Mouse (Mus musculus): Measurements from ENCODE around the gene Aldh1a1. TPM values are rescaled to one million over a fixed set of nuclear protein-coding genes. Genes with fewer than 3 reads are reported as not detected.
"Not testable (repeated sequence)": the region's sequence is repeated elsewhere in the genome, so short reads cannot be mapped to it uniquely, and the experiment has no call there.

Aldh1a1 gene
- total RNA-seq (2021), result 10 to 100 TPM; 20.2 to 37.5 TPM
- long read RNA-seq, experiment 1, transcript Aldh1a1-206 (16 exons, 2,358 nt), result major isoform, 11 of 32 reads
- long read RNA-seq, experiment 1, partial matches to known transcripts, result 1 of 32 reads
- long read RNA-seq, experiment 1, other reads (novel, unspliced or antisense), result 18 of 32 reads
- long read RNA-seq, experiment 2, transcript Aldh1a1-206 (16 exons, 2,358 nt), result major isoform, 7 of 23 reads
- long read RNA-seq, experiment 2, partial matches to known transcripts, result 1 of 23 reads
- long read RNA-seq, experiment 2, other reads (novel, unspliced or antisense), result 11 of 23 reads

- DNase-seq, result peak; percentile 58 to 59
- intact Hi-C loops (cut with DNase I), result no loop called here
Observed at GRCm38 (mm10) chr19:20492491-20492890, at the start of gene Aldh1a1. Gene Aldh1a1, plus strand, starts transcription at chr19:20492715.

- intact Hi-C loops (cut with DNase I), result loop anchor here (10.0 kb wide), 1 partner anchor 317 kb away; no protein-coding TSS in a partner anchor
- no peak for DNase-seq
Observed at GRCm38 (mm10) chr19:20447807-20448206, 44.7 kb upstream of the Aldh1a1 start.

GRCm38 (mm10) chr19:20449546-20449945 lies 43.0 kb upstream of the Aldh1a1 start:
- intact Hi-C loops (cut with DNase I), result loop anchor here (10.0 kb wide), 1 partner anchor 315 kb away; no protein-coding TSS in a partner anchor
- DNase-seq, result peak in 1 of 2 experiments; percentile 37

GRCm38 (mm10) chr19:20451045-20451444 lies 41.5 kb upstream of the Aldh1a1 start:
- no peak for DNase-seq
- intact Hi-C loops (cut with DNase I), result loop anchor here (10.0 kb wide), 1 partner anchor 274 kb away; the partner anchor contains the start of gene Aldh1a7

- intact Hi-C loops (cut with DNase I), result no loop called here
- peak; percentile 55 to 62 for DNase-seq
Observed at GRCm38 (mm10) chr19:20484497-20484896, 8.0 kb upstream of the Aldh1a1 start.

- DNase-seq, result peak; percentile 23 to 54
- intact Hi-C loops (cut with DNase I), result no loop called here
Observed at GRCm38 (mm10) chr19:20491950-20492349, 565 bp upstream of the Aldh1a1 start.

GRCm38 (mm10) chr19:20496476-20496875 lies 4.0 kb downstream of the Aldh1a1 start:
- intact Hi-C loops (cut with DNase I), result no loop called here
- DNase-seq, result no peak

- DNase-seq, result no peak
- intact Hi-C loops (cut with DNase I), result no loop called here
Observed at GRCm38 (mm10) chr19:20505359-20505758, 12.8 kb downstream of the Aldh1a1 start.

- intact Hi-C loops (cut with DNase I), result no loop called here
- no peak for DNase-seq
Observed at GRCm38 (mm10) chr19:20506936-20507615, 14.6 kb downstream of the Aldh1a1 start.

GRCm38 (mm10) chr19:20508609-20509008 lies 16.1 kb downstream of the Aldh1a1 start:
- intact Hi-C loops (cut with DNase I), result no loop called here
- no peak for DNase-seq

- no peak for DNase-seq
- intact Hi-C loops (cut with DNase I), result no loop called here
Observed at GRCm38 (mm10) chr19:20511971-20512370, 19.5 kb downstream of the Aldh1a1 start.

- no peak for DNase-seq
- intact Hi-C loops (cut with DNase I), result no loop called here
Observed at GRCm38 (mm10) chr19:20513181-20513580, 20.7 kb downstream of the Aldh1a1 start.

- intact Hi-C loops (cut with DNase I), result no loop called here
- no peak for DNase-seq
Observed at GRCm38 (mm10) chr19:20513688-20514361, 21.3 kb downstream of the Aldh1a1 start.

GRCm38 (mm10) chr19:20516481-20516880 lies 24.0 kb downstream of the Aldh1a1 start:
- intact Hi-C loops (cut with DNase I), result no loop called here
- no peak for DNase-seq

GRCm38 (mm10) chr19:20529156-20529555 lies 36.6 kb downstream of the Aldh1a1 start:
- DNase-seq; intact Hi-C loops (cut with DNase I): not testable (repeated sequence)

- intact Hi-C loops (cut with DNase I), result no loop called here
- DNase-seq, result no peak
Observed at GRCm38 (mm10) chr19:20529921-20530696, 37.6 kb downstream of the Aldh1a1 start.

- DNase-seq, result peak in 1 of 2 experiments; percentile 9
- intact Hi-C loops (cut with DNase I), result no loop called here
Observed at GRCm38 (mm10) chr19:20536538-20536937, 44.0 kb downstream of the Aldh1a1 start.

GRCm38 (mm10) chr19:20541044-20541443 lies 48.5 kb downstream of the Aldh1a1 start:
- DNase-seq, result no peak
- intact Hi-C loops (cut with DNase I), result no loop called here

- intact Hi-C loops (cut with DNase I), result no loop called here
- no peak for DNase-seq
Observed at GRCm38 (mm10) chr19:20541924-20542323, 49.4 kb downstream of the Aldh1a1 start.

GRCm38 (mm10) chr19:20543816-20544215 lies 51.3 kb downstream of the Aldh1a1 start:
- intact Hi-C loops (cut with DNase I), result no loop called here
- DNase-seq, result no peak
